Mouse (Mus musculus) stomach, embryonic 15.5 days (tissue): ENCODE results near the gene C7. TPM values are rescaled to one million over a fixed set of nuclear protein-coding genes. Genes with fewer than 3 reads are reported as not detected.
"Not testable (repeated sequence)": the region's sequence is repeated elsewhere in the genome, so short reads cannot be mapped to it uniquely, and the experiment has no call there.

Experiments used
- ATAC-seq: fragments of 200-750 bp; cut with Nextera tagmentation; 2 replicates; pipeline ENCODE4 v1.8.0; 2017; ENCODE audit warnings: low read depth, moderate number of reproducible peaks, moderate TSS enrichment; ENCODE audit not compliant: insufficient read depth, low FRiP score
- H3K27ac ChIP-seq: fragments of 300-500 bp; sonication (generic); 2 replicates; pipeline ENCODE4 v1.5.1; 2015; ENCODE audit warnings: mild to moderate bottlenecking, inconsistent platforms
- H3K27me3 ChIP-seq: fragments of 300-500 bp; sonication (generic); replicated peaks from 2 replicates; pipeline ENCODE4 v1.6.1; 2015; ENCODE audit warnings: inconsistent platforms
- H3K36me3 ChIP-seq: fragments of 300-500 bp; sonication (generic); 2 replicates; pipeline ENCODE4 v1.6.1; 2015; ENCODE audit warnings: inconsistent platforms
- H3K4me1 ChIP-seq: fragments of 300-500 bp; sonication (generic); 2 replicates; pipeline ENCODE4 v1.6.1; 2015; ENCODE audit warnings: inconsistent platforms
- H3K4me2 ChIP-seq: fragments of 300-500 bp; sonication (generic); 2 replicates; pipeline ENCODE4 v1.6.1; 2015; ENCODE audit warnings: mild to moderate bottlenecking, inconsistent platforms
- H3K4me3 ChIP-seq: fragments of 300-500 bp; sonication (generic); replicated peaks from 2 replicates; pipeline ENCODE4 v1.5.1; 2015; ENCODE audit warnings: inconsistent platforms
- H3K9ac ChIP-seq: fragments of 300-500 bp; sonication (generic); 2 replicates; pipeline ENCODE4 v1.6.1; 2015; ENCODE audit warnings: inconsistent platforms
- H3K9me3 ChIP-seq: fragments of 300-500 bp; sonication (generic); 2 replicates; pipeline ENCODE4 v1.6.1; 2016; ENCODE audit warnings: inconsistent platforms
- WGBS: fragments of 180-500 bp; shearing (Covaris S2); methylation state at CpG from one replicate; pipeline ENCODE4 v1.1.7; 2015; 5-methylcytosine and 5-hydroxymethylcytosine counted together
- polyA plus RNA-seq: library from polyadenylated mRNA; unstranded; fragments of >200 nt; fragmentation: Nextera tagmentation; extraction: Ambion mirVana; gene quantifications from 2 replicates; pipeline ENCODE4 v1.2.1, GENCODE M21; 2015

Gene C7
- polyA plus RNA-seq, 1 experiment from 2014 or later, result not detected

DNA sequence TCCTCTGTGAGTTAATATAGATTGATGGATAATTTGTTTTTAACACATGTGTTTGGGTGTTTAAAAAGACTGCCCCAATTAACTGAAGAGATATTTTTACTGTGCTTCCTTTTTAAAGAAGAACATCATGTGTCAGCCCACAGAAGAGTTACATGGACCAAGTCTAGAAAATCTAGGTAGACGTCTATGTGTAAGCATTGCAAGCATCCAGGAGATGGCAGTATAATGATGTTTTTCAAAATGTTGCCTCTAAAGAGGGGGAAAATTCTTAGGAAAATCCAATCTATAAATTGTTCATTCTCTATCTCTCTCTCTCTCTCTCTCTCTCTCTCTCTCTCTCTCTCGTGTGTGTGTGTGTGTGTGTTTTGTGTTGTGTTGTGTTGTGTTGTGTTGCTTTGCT, 22.6 kb upstream of the C7 start:
- 14% methylated on average over 2 of the region's 2 CpGs for WGBS
- Histone ChIP-seq H3K27ac (no peak overlapping the region), H3K36me3 (no peaks in the 10 kb centered on the region), H3K4me2 (no peak overlapping the region), H3K9me3 (no peaks in the 10 kb centered on the region), H3K4me1 (no peaks in the 10 kb centered on the region), H3K27me3 (no peaks in the 10 kb centered on the region), H3K9ac (no peak overlapping the region), H3K4me3 (no peak overlapping the region)
- ATAC-seq, result no peak

DNA sequence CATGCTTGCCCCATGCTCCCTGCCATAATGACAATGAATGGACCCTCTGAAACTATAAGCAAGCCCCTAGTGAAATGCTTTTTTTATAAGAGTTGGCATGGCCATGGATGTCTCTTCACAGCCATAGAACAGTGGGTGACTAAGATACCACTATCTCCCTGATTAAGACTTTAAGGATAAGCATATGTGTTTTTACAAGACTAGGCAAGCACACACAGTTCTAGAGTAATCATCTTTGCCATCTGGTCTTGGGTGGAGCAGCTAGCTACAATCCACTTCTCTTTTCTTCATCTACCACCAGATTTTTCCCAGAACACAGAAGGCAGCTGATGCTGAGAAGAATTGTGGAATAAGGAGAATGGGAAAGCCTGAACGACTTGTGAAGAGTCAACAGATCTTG, 17.7 kb upstream of the C7 start:
- no peak overlapping the region for H3K4me2 ChIP-seq
- WGBS, result 72% methylated on average over 1 of the region's 1 CpGs

DNA sequence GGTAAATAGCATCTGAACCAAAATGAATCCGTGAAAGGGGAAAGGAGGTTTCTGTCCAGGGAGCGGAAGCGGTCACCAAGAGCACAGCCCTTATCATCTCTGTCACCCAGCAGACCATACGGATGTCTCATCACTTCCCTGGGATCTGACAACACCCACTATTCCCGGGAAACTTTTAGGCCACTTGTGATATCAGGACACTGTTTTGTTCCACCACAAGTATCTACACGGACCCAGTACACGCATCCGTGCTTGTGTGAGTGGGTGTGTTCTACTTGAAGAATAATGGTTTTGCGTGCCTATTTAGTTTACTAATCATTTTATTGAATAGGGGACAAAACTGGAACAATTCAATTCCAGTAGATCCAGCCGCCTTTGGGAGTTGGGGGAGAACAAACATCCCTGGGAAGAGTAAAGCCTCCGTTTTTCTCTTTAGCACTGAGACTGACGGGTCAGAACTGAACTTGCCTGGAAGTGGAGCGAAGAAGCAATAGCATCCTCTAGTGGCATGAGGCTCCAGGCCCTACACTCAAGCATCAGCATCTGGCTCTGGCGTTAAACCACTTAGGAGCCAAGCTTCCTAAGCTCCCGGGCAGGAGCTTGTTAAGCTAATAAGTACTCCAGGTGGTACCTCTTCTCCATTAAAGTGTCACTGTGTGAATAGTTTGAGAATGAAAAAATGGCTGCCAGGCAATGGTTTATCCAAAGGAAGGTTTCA, 5.4 kb upstream of the C7 start:
- H3K4me1 ChIP-seq, result no peaks in the 10 kb centered on the region
- H3K36me3 ChIP-seq, result no peaks in the 10 kb centered on the region
- WGBS, result 56% methylated on average over 15 of the region's 15 CpGs
- no peak overlapping the region for H3K9ac ChIP-seq
- ATAC-seq, result no peak
- no peaks in the 10 kb centered on the region for H3K27me3 ChIP-seq
- no peak overlapping the region for H3K4me2 ChIP-seq
- no peak overlapping the region for H3K27ac ChIP-seq
- H3K4me3 ChIP-seq, result no peak overlapping the region
- H3K9me3 ChIP-seq, result no peaks in the 10 kb centered on the region

More for the DNA sequence above, 17.7 kb upstream of the C7 start:
- no peaks in the 10 kb centered on the region for H3K27me3 ChIP-seq
- no peaks in the 10 kb centered on the region for H3K36me3 ChIP-seq
- H3K9me3 ChIP-seq, result no peaks in the 10 kb centered on the region
- H3K27ac ChIP-seq, result no peak overlapping the region
- H3K4me3 ChIP-seq, result no peak overlapping the region
- H3K9ac ChIP-seq, result no peak overlapping the region
- no peaks in the 10 kb centered on the region for H3K4me1 ChIP-seq
- ATAC-seq, result no peak

DNA sequence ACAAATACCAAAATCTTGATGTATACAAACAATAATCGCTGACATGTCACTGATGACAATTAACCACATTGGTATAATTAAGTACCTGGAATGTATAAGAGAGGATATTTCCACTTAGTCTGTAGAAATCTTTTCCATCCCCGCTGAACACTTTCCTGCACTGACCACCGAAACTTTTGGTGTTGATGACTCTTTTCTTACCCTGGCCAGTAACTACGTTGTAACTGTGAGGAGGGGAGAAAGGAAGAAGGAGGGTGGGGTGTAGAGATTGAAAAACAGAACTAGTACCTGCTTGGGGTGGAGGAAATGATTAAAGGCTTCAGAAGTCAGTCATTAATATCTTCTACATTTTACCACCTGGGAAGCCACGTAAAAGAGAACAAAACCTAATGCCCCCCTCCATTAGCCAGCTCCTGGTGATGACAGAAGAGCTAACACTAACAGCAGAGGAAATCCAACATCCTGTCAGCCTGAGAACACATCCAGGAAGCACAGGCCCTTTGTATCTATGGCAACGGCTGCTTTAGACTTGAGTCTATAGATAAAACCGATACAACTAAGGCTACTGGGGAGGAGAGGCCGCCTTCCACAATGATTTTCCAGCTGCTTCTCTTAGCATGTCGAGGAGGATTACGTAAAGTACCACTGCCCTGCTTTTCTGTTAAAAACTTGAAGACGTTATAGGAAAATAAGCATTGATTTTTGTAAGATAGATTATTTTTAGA, 17.8 kb downstream of the C7 start:
- 30% methylated on average over 11 of the region's 11 CpGs for WGBS

DNA sequence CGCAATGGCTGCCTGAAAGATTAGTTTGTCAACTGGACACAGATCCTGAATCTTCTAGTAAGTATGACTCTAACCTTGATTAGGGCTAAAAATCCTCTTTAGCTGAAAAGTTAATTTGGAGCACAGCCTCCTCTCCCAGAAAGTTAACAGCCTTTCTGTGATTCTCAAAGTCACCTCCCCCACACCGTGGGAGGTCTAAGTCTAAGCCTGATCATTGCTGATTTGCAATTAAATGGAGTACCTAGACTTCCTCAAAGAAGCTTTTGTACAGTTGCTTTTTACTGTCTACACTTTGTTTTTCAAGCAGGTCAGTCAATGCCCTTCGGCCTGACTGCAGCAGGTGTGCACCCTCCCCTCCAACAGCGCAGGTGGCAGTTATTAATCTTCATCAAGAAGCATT, 34.3 kb downstream of the C7 start:
- ATAC-seq, result no peak
- no peaks in the 10 kb centered on the region for H3K27me3 ChIP-seq
- H3K4me1 ChIP-seq, result no peaks in the 10 kb centered on the region
- no peaks in the 10 kb centered on the region for H3K36me3 ChIP-seq
- no peak overlapping the region for H3K27ac ChIP-seq
- no peak overlapping the region for H3K4me3 ChIP-seq
- H3K9ac ChIP-seq, result no peak overlapping the region
- H3K9me3 ChIP-seq, result no peaks in the 10 kb centered on the region
- no peak overlapping the region for H3K4me2 ChIP-seq
- WGBS, result 85% methylated on average over 4 of the region's 4 CpGs

More for the DNA sequence above, 17.8 kb downstream of the C7 start:
- ATAC-seq, result no peak
- Histone ChIP-seq H3K9ac (no peak overlapping the region), H3K27me3 (no peaks in the 10 kb centered on the region), H3K27ac (no peak overlapping the region), H3K9me3 (no peaks in the 10 kb centered on the region), H3K4me2 (peak overlapping the region; percentile 25; the same call in 1 of the 2 replicates), H3K4me3 (no peak overlapping the region), H3K4me1 (no peaks in the 10 kb centered on the region), H3K36me3 (no peaks in the 10 kb centered on the region)

DNA sequence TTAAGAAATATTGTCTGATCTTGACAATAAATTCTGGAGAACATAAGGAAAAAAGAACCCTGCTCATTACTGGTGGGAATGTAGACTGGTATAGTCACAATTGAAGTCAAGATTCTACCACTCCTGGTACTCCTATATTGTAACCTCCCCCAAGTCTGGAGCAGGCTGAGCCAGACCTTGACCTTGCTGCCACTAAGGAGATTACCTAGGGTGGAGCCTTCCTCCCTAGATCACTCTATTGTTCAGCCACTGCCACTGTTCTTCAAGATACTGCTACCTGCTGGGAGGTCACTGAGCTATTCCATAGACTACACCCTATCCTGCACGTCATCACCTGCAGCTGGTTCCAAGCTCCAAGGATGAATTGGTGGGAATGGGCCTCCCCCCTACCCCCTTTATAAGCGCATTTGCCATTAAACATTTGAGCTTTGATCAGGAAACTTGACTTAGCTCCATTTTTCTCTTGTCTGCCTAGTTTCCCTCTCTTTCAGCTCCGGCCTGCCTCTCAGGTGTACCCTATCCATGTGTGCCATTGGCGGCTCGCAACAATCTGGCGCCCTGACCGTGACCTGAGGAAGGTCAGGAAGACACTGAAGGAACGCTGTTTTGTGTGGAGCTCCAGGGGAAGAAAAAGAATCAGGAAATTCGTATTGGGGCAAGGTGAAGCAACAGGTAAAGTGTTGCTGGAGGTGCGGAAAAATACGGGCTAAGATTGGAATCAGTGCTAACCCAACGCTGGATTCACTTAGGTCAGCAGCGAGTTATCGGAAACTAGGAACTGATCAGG, 39.9 kb downstream of the C7 start:
- H3K36me3 ChIP-seq, H3K27me3 ChIP-seq, H3K4me2 ChIP-seq, H3K27ac ChIP-seq, H3K9me3 ChIP-seq, H3K9ac ChIP-seq, ATAC-seq, H3K4me1 ChIP-seq, H3K4me3 ChIP-seq: not testable (repeated sequence)
- WGBS, result 89% methylated on average over 14 of the region's 14 CpGs

DNA sequence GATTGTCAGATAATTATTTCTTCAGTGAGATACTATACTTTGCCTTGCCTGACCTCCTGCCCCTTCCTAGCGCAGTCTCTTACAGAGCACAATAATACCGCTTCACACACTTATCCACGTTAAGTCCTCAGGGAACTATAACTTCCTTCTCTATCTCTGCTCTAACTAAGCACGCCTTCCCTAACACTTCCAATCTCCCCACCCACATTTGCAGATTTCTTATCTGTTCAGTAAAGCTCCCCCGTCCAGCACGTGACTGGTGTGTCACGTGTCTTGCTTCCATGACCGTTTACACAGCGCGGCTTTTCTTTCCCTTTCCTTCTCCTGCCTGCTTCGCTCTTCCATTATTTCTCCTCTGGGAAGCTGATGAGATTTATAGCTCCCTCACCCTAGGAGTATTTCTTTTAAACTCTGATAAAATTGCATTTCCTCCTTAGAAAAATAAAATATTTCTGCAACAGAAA, 53.9 kb downstream of the C7 start:
- H3K9ac ChIP-seq, result no peak overlapping the region

DNA sequence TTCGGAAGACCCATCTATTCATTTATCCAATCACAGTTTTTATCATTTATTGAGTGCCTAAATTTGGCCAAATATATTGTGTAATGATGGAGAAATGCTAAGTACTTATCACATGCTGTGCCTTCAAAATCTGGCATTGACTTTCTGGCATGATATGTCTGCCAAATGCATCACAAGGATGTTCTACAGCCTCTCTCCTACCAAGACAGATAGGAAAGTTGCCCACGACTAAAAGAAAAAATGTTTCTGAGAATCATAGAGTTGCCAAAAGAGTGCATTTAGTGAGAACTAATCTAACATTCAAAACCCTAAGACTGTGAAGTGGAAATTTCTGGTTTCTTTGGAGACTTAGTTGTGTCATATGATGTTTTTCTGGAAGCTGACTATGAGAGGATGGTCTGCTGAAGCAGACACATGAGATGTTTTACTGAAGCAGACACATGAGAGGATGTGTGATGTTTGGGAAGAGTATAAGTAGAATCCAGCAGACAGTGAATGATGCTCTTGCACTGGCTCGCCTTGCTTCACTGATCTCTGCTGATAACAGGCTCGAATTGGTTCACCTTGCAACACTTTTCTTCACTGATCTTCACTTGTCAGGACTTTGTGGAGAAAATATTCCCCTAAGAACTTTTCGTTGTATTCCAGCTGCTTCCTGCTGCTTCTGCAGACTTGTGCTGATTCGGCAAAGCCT, 59.9 kb downstream of the C7 start:
- ATAC-seq, result no peak
- H3K9ac ChIP-seq, result no peak overlapping the region
- H3K27me3 ChIP-seq, result no peaks in the 10 kb centered on the region
- no peak overlapping the region for H3K4me3 ChIP-seq
- H3K36me3 ChIP-seq, result no peaks in the 10 kb centered on the region
- H3K4me2 ChIP-seq, result no peak overlapping the region
- H3K27ac ChIP-seq, result no peak overlapping the region
- WGBS, result 77% methylated on average over 6 of the region's 6 CpGs
- no peaks in the 10 kb centered on the region for H3K9me3 ChIP-seq
- no peaks in the 10 kb centered on the region for H3K4me1 ChIP-seq

More for the DNA sequence above, 53.9 kb downstream of the C7 start:
- 59% methylated on average over 11 of the region's 11 CpGs for WGBS
- ATAC-seq, result no peak
- H3K36me3 ChIP-seq, result no peaks in the 10 kb centered on the region
- H3K27me3 ChIP-seq, result no peaks in the 10 kb centered on the region
- H3K4me2 ChIP-seq, result no peak overlapping the region
- H3K27ac ChIP-seq, result no peak overlapping the region
- H3K9me3 ChIP-seq, result no peaks in the 10 kb centered on the region
- H3K4me1 ChIP-seq, result no peaks in the 10 kb centered on the region
- H3K4me3 ChIP-seq, result no peak overlapping the region

DNA sequence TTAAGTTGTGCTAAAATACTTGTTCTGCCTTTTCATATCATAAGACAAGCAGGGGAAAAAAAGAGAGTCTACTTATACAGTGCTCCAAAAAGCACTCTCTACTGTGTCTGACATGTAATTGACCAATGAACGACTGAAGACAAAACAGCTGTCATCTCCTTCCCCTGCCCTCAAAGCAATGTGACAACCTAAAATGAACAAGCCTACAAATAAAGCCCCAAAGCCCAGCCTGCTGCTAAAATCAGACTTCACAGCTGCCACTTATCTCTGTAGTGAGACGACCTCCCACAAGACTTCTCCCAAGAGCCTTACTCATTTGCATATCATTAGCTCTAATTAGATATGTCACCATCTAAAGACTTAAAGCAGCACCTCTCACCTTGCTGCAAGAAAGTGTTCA, 60.6 kb downstream of the C7 start:
- no peak overlapping the region for H3K27ac ChIP-seq
- H3K36me3 ChIP-seq, result no peaks in the 10 kb centered on the region
- H3K27me3 ChIP-seq, result no peaks in the 10 kb centered on the region
- no peak overlapping the region for H3K4me3 ChIP-seq
- no peak overlapping the region for H3K4me2 ChIP-seq
- ATAC-seq, result no peak
- H3K4me1 ChIP-seq, result no peaks in the 10 kb centered on the region
- no peaks in the 10 kb centered on the region for H3K9me3 ChIP-seq
- H3K9ac ChIP-seq, result no peak overlapping the region
- WGBS, result 32% methylated on average over 2 of the region's 2 CpGs

DNA sequence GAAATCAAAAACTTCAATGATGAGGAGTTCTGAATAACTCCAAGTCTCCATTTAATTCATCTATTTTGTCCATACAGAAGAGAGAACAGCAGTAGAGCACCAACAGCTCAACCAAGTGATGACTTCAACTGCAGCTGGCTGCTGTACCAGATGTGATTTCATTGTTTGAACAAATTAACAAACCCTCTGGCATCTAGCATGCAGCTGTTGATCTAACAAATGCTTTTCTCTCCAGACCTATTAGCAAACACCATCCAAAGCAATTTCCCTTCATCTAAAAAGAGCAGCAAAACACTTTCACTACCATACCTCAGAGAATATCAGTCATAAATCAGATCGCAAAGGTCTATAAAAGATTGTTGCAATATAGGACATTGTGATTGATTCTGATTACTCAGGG, 90.2 kb downstream of the C7 start:
- Histone ChIP-seq H3K4me1 (no peaks in the 10 kb centered on the region), H3K4me3 (no peak overlapping the region), H3K27me3 (no peaks in the 10 kb centered on the region), H3K27ac (no peak overlapping the region), H3K36me3 (no peaks in the 10 kb centered on the region), H3K9ac (no peak overlapping the region), H3K4me2 (no peak overlapping the region), H3K9me3 (no peaks in the 10 kb centered on the region)
- ATAC-seq, result no peak
- WGBS, result 86% methylated on average over 1 of the region's 1 CpGs
